Mouse (Mus musculus): ENCODE results near the gene S1pr2.
"Not testable (repeated sequence)": the region's sequence is repeated elsewhere in the genome, so short reads cannot be mapped to it uniquely, and the experiment has no call there.

The S1pr2 gene

GRCm38 (mm10) chr9:21000811-21001210, 24.2 kb upstream of the S1pr2 start:
- DNase-seq (ENCODE audit: low spot score): no peak

- DNase-seq (ENCODE audit: low spot score): not testable (repeated sequence)
These were observed 21.8 kb upstream of the S1pr2 start for GRCm38 (mm10) chr9:20998337-20998736.

GRCm38 (mm10) chr9:20997065-20997464, 20.5 kb upstream of the S1pr2 start:
- no peak for DNase-seq (ENCODE audit: low spot score)

GRCm38 (mm10) chr9:20995069-20995468, 18.5 kb upstream of the S1pr2 start:
- DNase-seq (ENCODE audit: low spot score): no peak

- no peak for DNase-seq (ENCODE audit: low spot score)
These were observed 16.8 kb upstream of the S1pr2 start for GRCm38 (mm10) chr9:20993165-20993898.

- DNase-seq (ENCODE audit: low spot score): no peak
These were observed 15.0 kb upstream of the S1pr2 start for GRCm38 (mm10) chr9:20991587-20991986.

- DNase-seq (ENCODE audit: low spot score): no peak
These were observed 14.3 kb upstream of the S1pr2 start for GRCm38 (mm10) chr9:20990861-20991260.

- no peak for DNase-seq (ENCODE audit: low spot score)
These were observed 11.4 kb upstream of the S1pr2 start for GRCm38 (mm10) chr9:20987953-20988352.

- peak; percentile 16 for DNase-seq (ENCODE audit: low spot score)
These were observed 10.5 kb upstream of the S1pr2 start for GRCm38 (mm10) chr9:20986952-20987686.

- no peak for DNase-seq (ENCODE audit: low spot score)
These were observed 6.6 kb upstream of the S1pr2 start for GRCm38 (mm10) chr9:20983169-20983568.

GRCm38 (mm10) chr9:20982171-20982570, 5.6 kb upstream of the S1pr2 start:
- DNase-seq (ENCODE audit: low spot score): no peak

- DNase-seq (ENCODE audit: low spot score): no peak
These were observed 3.2 kb upstream of the S1pr2 start for GRCm38 (mm10) chr9:20979769-20980168.

GRCm38 (mm10) chr9:20979181-20979580, 2.6 kb upstream of the S1pr2 start:
- no peak for DNase-seq (ENCODE audit: low spot score)

GRCm38 (mm10) chr9:20978409-20979095, 2.0 kb upstream of the S1pr2 start:
- no peak for DNase-seq (ENCODE audit: low spot score)

- DNase-seq (ENCODE audit: low spot score): no peak
These were observed 544 bp upstream of the S1pr2 start for GRCm38 (mm10) chr9:20976961-20977689.

- DNase-seq (ENCODE audit: low spot score): no peak
These were observed 958 bp downstream of the S1pr2 start for GRCm38 (mm10) chr9:20975431-20976215.

- DNase-seq (ENCODE audit: low spot score): no peak
These were observed 2.9 kb downstream of the S1pr2 start for GRCm38 (mm10) chr9:20973682-20974075.

- no peak for DNase-seq (ENCODE audit: low spot score)
These were observed 3.4 kb downstream of the S1pr2 start for GRCm38 (mm10) chr9:20973001-20973681.

- no peak for DNase-seq (ENCODE audit: low spot score)
These were observed 4.2 kb downstream of the S1pr2 start for GRCm38 (mm10) chr9:20972141-20972992.

GRCm38 (mm10) chr9:20971751-20972140, 4.8 kb downstream of the S1pr2 start:
- no peak for DNase-seq (ENCODE audit: low spot score)

All from ovary, postnatal 10 days (tissue).